Comparison of ENCODE assay signal across 19 mouse cellular contexts in genomic region chr16:67598841-67599240, GRCm38 (mm10). TPM values are rescaled to one million over a fixed set of nuclear protein-coding genes. Genes with fewer than 3 reads are reported as not detected.
DNase-seq lines count a peak whose midpoint lies in the region; ATAC-seq lines count a peak whose summit lies in the region.
"Had no signal": no experiment of that assay in that cellular context is flagged by ENCODE, and none has a peak within 500 bp of the region (broad histone marks: within the 10 kb centered on the region; RNA-seq: fewer than 3 reads in every experiment).

No protein-coding gene starts in this region.

- H3K36me3 ChIP-seq in neural tube, embryonic 14.5 days (ENCODE audit: control insufficient read depth, insufficient read depth, low read length): no peaks in the 10 kb centered on the region
- no peaks in the 10 kb centered on the region for H3K36me3 ChIP-seq in neural tube, embryonic 15.5 days
- H3K36me3 ChIP-seq in forebrain, embryonic 12.5 days (replicated peaks): no peaks in the 10 kb centered on the region
- no peaks in the 10 kb centered on the region for H3K36me3 ChIP-seq in midbrain, embryonic 14.5 days (ENCODE audit: control insufficient read depth, insufficient read depth, low read length)
- no peaks in the 10 kb centered on the region for H3K36me3 ChIP-seq in heart, embryonic 12.5 days
- H3K36me3 ChIP-seq: kidney, embryonic 15.5 days; limb, embryonic 15.5 days had no signal

- no peak overlapping the region for H3K9ac ChIP-seq in neural tube, embryonic 14.5 days (replicated peaks; ENCODE audit: low read depth, low read length)
- no peak overlapping the region for H3K9ac ChIP-seq in neural tube, embryonic 15.5 days (replicated peaks)
- H3K9ac ChIP-seq in forebrain, embryonic 12.5 days: no peak overlapping the region
- no peak overlapping the region for H3K9ac ChIP-seq in midbrain, embryonic 14.5 days (replicated peaks; ENCODE audit: low read length)
- H3K9ac ChIP-seq in heart, embryonic 12.5 days: no peak overlapping the region
- H3K9ac ChIP-seq: kidney, embryonic 15.5 days; limb, embryonic 15.5 days; liver, postnatal 0 days had no signal

- no peak overlapping the region for H3K4me3 ChIP-seq in neural tube, embryonic 14.5 days (ENCODE audit: low read depth, low read length)
- no peak overlapping the region for H3K4me3 ChIP-seq in neural tube, embryonic 15.5 days (replicated peaks)
- H3K4me3 ChIP-seq in forebrain, embryonic 12.5 days (replicated peaks): no peak overlapping the region
- H3K4me3 ChIP-seq in midbrain, embryonic 14.5 days (replicated peaks; ENCODE audit: low read depth, low read length): no peak overlapping the region
- H3K4me3 ChIP-seq in heart, embryonic 12.5 days: no peak overlapping the region
- H3K4me3 ChIP-seq: gastrocnemius, adult 2 months; kidney, embryonic 15.5 days; limb, embryonic 15.5 days had no signal

- ATAC-seq in neural tube, embryonic 14.5 days (ENCODE audit: low read depth): 0 out of 2 replicates have a peak, but pooled peaks have one; percentile 41
- ATAC-seq in neural tube, embryonic 15.5 days (ENCODE audit: low FRiP score): no peak; the same call in 1 of the 2 replicates
- ATAC-seq in forebrain, embryonic 12.5 days (ENCODE audit: low FRiP score): peak; percentile 77; the same call in 1 of the 2 replicates
- no peak for ATAC-seq in midbrain, embryonic 14.5 days (ENCODE audit: low FRiP score, low TSS enrichment)
- ATAC-seq in heart, embryonic 12.5 days (ENCODE audit: insufficient number of reproducible peaks, low FRiP score): no peak
- ATAC-seq: inflammation-experienced regulatory T-cells, adult 6 months; liver, postnatal 0 days; Patski had no signal

- peak; percentile 7 for DNase-seq in gastrocnemius, postnatal 14 days
- DNase-seq in gastrocnemius, postnatal 25 days: no peak
- DNase-seq in midbrain, embryonic 14.5 days: peak; percentile 50
- no peak for DNase-seq in heart, adult 18-20 months
- DNase-seq: cerebellum, adult 9-11 months; gastrocnemius, adult 2 months; liver, postnatal 0 days; lung, postnatal 4 days; right cerebral cortex, postnatal 25 days; thymus, postnatal 4 days had no signal

- H3K27ac ChIP-seq in neural tube, embryonic 14.5 days (ENCODE audit: low read depth, low read length): no peak overlapping the region
- no peak overlapping the region; the same call in 1 of the 2 replicates for H3K27ac ChIP-seq in neural tube, embryonic 15.5 days (replicated peaks)
- H3K27ac ChIP-seq in forebrain, embryonic 12.5 days: no peak overlapping the region
- H3K27ac ChIP-seq in midbrain, embryonic 14.5 days (replicated peaks; ENCODE audit: low read depth, low read length): no peak overlapping the region
- no peak overlapping the region for H3K27ac ChIP-seq in heart, embryonic 12.5 days (ENCODE audit: poor library complexity, severe bottlenecking)
- H3K27ac ChIP-seq: gastrocnemius, adult 2 months; kidney, embryonic 15.5 days; limb, embryonic 15.5 days had no signal

- 54% methylated on average over 4 of the region's 4 CpGs for WGBS in neural tube, embryonic 14.5 days
- 51% methylated on average over 4 of the region's 4 CpGs for WGBS in neural tube, embryonic 15.5 days
- 64% methylated on average over 4 of the region's 4 CpGs for WGBS in forebrain, embryonic 12.5 days
- WGBS in midbrain, embryonic 14.5 days: 66% methylated on average over 4 of the region's 4 CpGs
- WGBS in heart, embryonic 12.5 days: 75% methylated on average over 4 of the region's 4 CpGs

- intact Hi-C loops in gastrocnemius, postnatal 14 days (cut with DNase I; ENCODE audit: low total_unique reads): no loop called here

- no peaks in the 10 kb centered on the region for H3K4me1 ChIP-seq in neural tube, embryonic 14.5 days (ENCODE audit: control insufficient read depth, insufficient read depth, low read length)
- H3K4me1 ChIP-seq in neural tube, embryonic 15.5 days: 0 out of 2 replicates have a peak, but pooled peaks cover 4% of the 10 kb centered on the region
- H3K4me1 ChIP-seq in forebrain, embryonic 12.5 days: 0 out of 2 replicates have a peak, but pooled peaks cover 3% of the 10 kb centered on the region
- H3K4me1 ChIP-seq in midbrain, embryonic 14.5 days (ENCODE audit: control insufficient read depth, insufficient read depth, low read length): no peaks in the 10 kb centered on the region
- H3K4me1 ChIP-seq in heart, embryonic 12.5 days (replicated peaks): no peaks in the 10 kb centered on the region
- H3K4me1 ChIP-seq: kidney, embryonic 15.5 days; limb, embryonic 15.5 days had no signal

- no peaks in the 10 kb centered on the region for H3K9me3 ChIP-seq in neural tube, embryonic 14.5 days (ENCODE audit: control insufficient read depth, low read length)
- H3K9me3 ChIP-seq in neural tube, embryonic 15.5 days (replicated peaks): no peaks in the 10 kb centered on the region
- no peaks in the 10 kb centered on the region for H3K9me3 ChIP-seq in forebrain, embryonic 12.5 days
- no peaks in the 10 kb centered on the region for H3K9me3 ChIP-seq in midbrain, embryonic 14.5 days (ENCODE audit: control insufficient read depth, low read length)
- H3K9me3 ChIP-seq in heart, embryonic 12.5 days (replicated peaks): no peaks in the 10 kb centered on the region
- H3K9me3 ChIP-seq: kidney, embryonic 15.5 days; limb, embryonic 15.5 days had no signal

- no peaks in the 10 kb centered on the region for H3K27me3 ChIP-seq in neural tube, embryonic 14.5 days (ENCODE audit: control insufficient read depth, insufficient read depth, low read length)
- H3K27me3 ChIP-seq in neural tube, embryonic 15.5 days (replicated peaks): no peaks in the 10 kb centered on the region
- no peaks in the 10 kb centered on the region for H3K27me3 ChIP-seq in forebrain, embryonic 12.5 days
- no peaks in the 10 kb centered on the region for H3K27me3 ChIP-seq in midbrain, embryonic 14.5 days (ENCODE audit: control insufficient read depth, insufficient read depth, low read length)
- H3K27me3 ChIP-seq in heart, embryonic 12.5 days (replicated peaks): no peaks in the 10 kb centered on the region
- H3K27me3 ChIP-seq: kidney, embryonic 15.5 days; limb, embryonic 15.5 days had no signal

- H3K4me2 ChIP-seq in neural tube, embryonic 14.5 days (ENCODE audit: low read depth, low read length): no peak overlapping the region
- no peak overlapping the region for H3K4me2 ChIP-seq in neural tube, embryonic 15.5 days
- no peak overlapping the region for H3K4me2 ChIP-seq in forebrain, embryonic 12.5 days
- H3K4me2 ChIP-seq in midbrain, embryonic 14.5 days (ENCODE audit: low read length): no peak overlapping the region
- H3K4me2 ChIP-seq in heart, embryonic 12.5 days: no peak overlapping the region
- H3K4me2 ChIP-seq: kidney, embryonic 15.5 days; limb, embryonic 15.5 days had no signal

RNA-seq across cellular contexts. Expression of gene Cadm2, which starts 21.9 kb away (rescaled TPM):
- total RNA-seq in gastrocnemius, postnatal 14 days (2021): 1 to 10 TPM in 1 of 2 experiments, under 1 TPM in 1; 0.59 to 1.2 TPM
- total RNA-seq in gastrocnemius, postnatal 25 days (2021): 1 to 10 TPM in 1 of 2 experiments, under 1 TPM in 1; 0.20 to 1.3 TPM
- polyA plus RNA-seq in neural tube, embryonic 14.5 days (2014; fragmentation: Nextera tagmentation; extraction: Ambion mirVana): 52.9 and 65.6 TPM in 2 replicates
- polyA plus RNA-seq in neural tube, embryonic 15.5 days (2015; fragmentation: Nextera tagmentation; extraction: Ambion mirVana): 48.8 and 64.9 TPM in 2 replicates
- 9.5 and 11.0 TPM in 2 replicates for polyA plus RNA-seq in forebrain, embryonic 12.5 days (2016; fragmentation: Nextera tagmentation; extraction: Ambion mirVana)
- polyA plus RNA-seq in midbrain, embryonic 14.5 days (2014; fragmentation: Nextera tagmentation; extraction: Ambion mirVana): 42.6 and 49.5 TPM in 2 replicates
- total RNA-seq in heart, adult 18-20 months (2021): under 1 TPM; 0.51 to 0.62 TPM
- 0.15 and 0.26 TPM in 2 replicates for polyA plus RNA-seq in heart, embryonic 12.5 days (2016; fragmentation: Nextera tagmentation; extraction: Ambion mirVana)
- total RNA-seq: monocyte, adult 5-6 weeks had no signal
- polyA plus RNA-seq: liver, postnatal 0 days had no signal

Comparison
In these comparisons a context has a peak if more than half of its experiments do, and no peak if none do; other contexts are left out.
1. DNase-seq: peak in gastrocnemius, postnatal 14 days (single experiment) and midbrain, embryonic 14.5 days (single experiment); none in gastrocnemius, postnatal 25 days (single experiment) and heart, adult 18-20 months (0 of 2).
2. ATAC-seq: peak in neural tube, embryonic 14.5 days (single experiment) and forebrain, embryonic 12.5 days (single experiment); none in neural tube, embryonic 15.5 days (single experiment), midbrain, embryonic 14.5 days (single experiment) and heart, embryonic 12.5 days (single experiment).